Mouse (Mus musculus): Measurements from ENCODE around the gene Rbm8a.

Rbm8a gene

GRCm38 (mm10) chr3:96673514-96673913 is 43.8 kb downstream of the Rbm8a start:
- DNase-seq = no peak

GRCm38 (mm10) chr3:96674442-96674841 is 44.7 kb downstream of the Rbm8a start:
- no peak for DNase-seq

- no peak for DNase-seq
Measured at GRCm38 (mm10) chr3:96675171-96675570, 45.4 kb downstream of the Rbm8a start.

- no peak for DNase-seq
Measured at GRCm38 (mm10) chr3:96675690-96676089, 46.0 kb downstream of the Rbm8a start.

GRCm38 (mm10) chr3:96678456-96678855 is 48.7 kb downstream of the Rbm8a start:
- no peak for DNase-seq

GRCm38 (mm10) chr3:96679159-96679674 is 49.5 kb downstream of the Rbm8a start:
- DNase-seq = no peak

GRCm38 (mm10) chr3:96680269-96680956 is 50.7 kb downstream of the Rbm8a start:
- no peak for DNase-seq
